In the genomic region with DNA sequence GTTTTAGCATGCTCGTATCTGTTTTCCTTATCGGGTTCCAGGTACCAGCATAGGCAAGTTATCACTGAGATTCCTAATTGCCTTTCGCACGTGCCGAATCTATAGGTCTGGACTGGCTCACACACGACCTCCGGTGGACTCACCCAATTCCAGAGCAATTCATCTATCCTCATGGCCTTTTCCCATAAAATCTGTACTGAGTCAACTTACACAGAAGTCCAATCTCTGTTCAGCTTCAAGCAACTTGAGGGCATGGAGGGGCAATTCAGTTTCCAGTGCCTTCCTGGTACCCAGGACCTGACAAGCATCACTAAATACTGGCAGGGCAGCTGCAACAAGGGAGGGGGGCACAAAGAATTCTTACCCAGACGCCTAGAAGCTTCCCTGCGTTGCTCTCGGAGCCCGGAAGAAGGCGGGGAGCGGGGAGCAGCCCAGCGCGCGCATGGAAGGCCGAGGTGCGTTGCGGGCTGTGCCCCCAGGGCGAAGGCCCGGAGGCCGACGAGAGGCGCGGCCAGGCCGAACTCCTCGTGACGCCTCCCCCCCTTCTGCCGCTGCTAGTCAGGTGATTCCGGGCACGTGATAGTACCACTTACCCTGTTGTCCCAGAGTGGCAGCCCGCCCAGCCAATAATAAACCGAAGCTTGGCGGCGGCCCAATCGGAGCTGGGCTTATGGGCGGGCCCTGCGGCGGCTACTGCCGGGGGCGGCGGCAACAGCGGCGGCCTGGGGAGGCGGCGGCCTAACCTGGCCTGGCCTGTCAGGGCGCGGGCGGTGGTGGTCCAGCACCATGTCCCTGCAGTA, we compare ENCODE assay signal across 8 mouse cellular contexts. TPM values are rescaled to one million over a fixed set of nuclear protein-coding genes. Genes with fewer than 3 reads are reported as not detected.
DNase-seq lines count a peak whose midpoint lies in the region; ATAC-seq lines count a peak whose summit lies in the region.

A gene (plus strand): TSS at position 699 of the 800 bp plus-strand sequence.

- H3K4me1 ChIP-seq in brown adipose tissue, adult 24 weeks (ENCODE audit: control insufficient read depth, insufficient read depth, insufficient read length, low read length): peaks cover 10% of the 10 kb centered on the region
- peaks cover 6 to 22% of the 10 kb centered on the region in 2 experiments for H3K4me1 ChIP-seq in heart, embryonic 14.5 days (ENCODE audit: control insufficient read depth in 2 of 2, insufficient read depth in 2 of 2, low read length in 2 of 2)
- peaks cover 34% of the 10 kb centered on the region for H3K4me1 ChIP-seq in liver, embryonic 13.5 days (replicated peaks)
- peaks cover 16% of the 10 kb centered on the region for H3K4me1 ChIP-seq in stomach, embryonic 16.5 days (ENCODE audit: control insufficient read depth, insufficient read depth, low read length)

- peak; percentile 97 for DNase-seq in CD4-positive, CD25-positive, alpha-beta regulatory T cell, adult 2 months (ENCODE audit: low read depth, low spot score)
- peak; percentile 85 for DNase-seq in fibroblast of lung, adult 2 months (ENCODE audit: low read depth)
- DNase-seq in kidney, postnatal 14 days: peak; percentile 100
- DNase-seq in liver, embryonic 13.5 days: peak; percentile 100
- DNase-seq in neural tube, embryonic 10.5 days (ENCODE audit: extremely low spot score, low spot score): peak; percentile 100

- peak within 1 kb of the TSS; percentile 86 for H3K27ac ChIP-seq in brown adipose tissue, adult 24 weeks (replicated peaks; ENCODE audit: low read depth, low read length)
- H3K27ac ChIP-seq in heart, embryonic 14.5 days (replicated peaks in 1 of 2; ENCODE audit: control insufficient read depth in 1 of 2, insufficient read depth in 1 of 2, low read depth in 2 of 2, low read length in 2 of 2): peak within 1 kb of the TSS; percentile 76 to 87
- peak within 1 kb of the TSS; percentile 90 for H3K27ac ChIP-seq in liver, embryonic 13.5 days
- H3K27ac ChIP-seq in stomach, embryonic 16.5 days (ENCODE audit: low read length): peak within 1 kb of the TSS; percentile 90

- no peaks in the 10 kb centered on the region for H3K9me3 ChIP-seq in heart, embryonic 14.5 days (ENCODE audit: control insufficient read depth, low read length)
- H3K9me3 ChIP-seq in liver, embryonic 13.5 days (replicated peaks): no peaks in the 10 kb centered on the region
- no peaks in the 10 kb centered on the region for H3K9me3 ChIP-seq in stomach, embryonic 16.5 days (replicated peaks; ENCODE audit: control insufficient read depth, low read length)

- H3K36me3 ChIP-seq in heart, embryonic 14.5 days (ENCODE audit: control insufficient read depth, insufficient read depth, low read length): peaks cover 41% of the 10 kb centered on the region
- H3K36me3 ChIP-seq in liver, embryonic 13.5 days: peaks cover 31% of the 10 kb centered on the region
- 0 out of 2 replicates have a peak, but pooled peaks cover 6% of the 10 kb centered on the region for H3K36me3 ChIP-seq in stomach, embryonic 16.5 days (ENCODE audit: control insufficient read depth, insufficient read depth, low read length)

- peak within 1 kb of the TSS; percentile 97 for H3K4me3 ChIP-seq in brown adipose tissue, adult 24 weeks (ENCODE audit: insufficient read depth, low read depth, low read length)
- peak within 1 kb of the TSS; percentile 95 to 98 for H3K4me3 ChIP-seq in heart, embryonic 14.5 days (ENCODE audit: control insufficient read depth in 1 of 2, insufficient read depth in 1 of 2, low read depth in 1 of 2, low read length in 2 of 2)
- H3K4me3 ChIP-seq in liver, embryonic 13.5 days (replicated peaks): peak within 1 kb of the TSS; percentile 93
- H3K4me3 ChIP-seq in stomach, embryonic 16.5 days (replicated peaks; ENCODE audit: low read length): peak within 1 kb of the TSS; percentile 99

- under 1% methylated on average over 49 of the region's 49 CpGs for WGBS in heart, embryonic 14.5 days
- WGBS in liver, embryonic 13.5 days (ENCODE audit: insufficient replicate concordance): under 1% methylated on average over 46 of the region's 49 CpGs
- WGBS in stomach, embryonic 16.5 days: under 1% methylated on average over 48 of the region's 49 CpGs

- peak within 1 kb of the TSS; percentile 95 for H3K9ac ChIP-seq in heart, embryonic 14.5 days (ENCODE audit: low read length)
- peak within 1 kb of the TSS; percentile 94 for H3K9ac ChIP-seq in liver, embryonic 13.5 days
- H3K9ac ChIP-seq in stomach, embryonic 16.5 days (ENCODE audit: low read length): peak within 1 kb of the TSS; percentile 97

- ATAC-seq in heart, embryonic 14.5 days (ENCODE audit: insufficient number of reproducible peaks, insufficient read depth, low FRiP score, low read depth): peak; percentile 97
- ATAC-seq in liver, embryonic 13.5 days (ENCODE audit: low read depth): peak; percentile 98
- ATAC-seq in stomach, embryonic 16.5 days (ENCODE audit: insufficient read depth, low FRiP score): peak; percentile 99

- peak within 1 kb of the TSS; percentile 82 for H3K4me2 ChIP-seq in heart, embryonic 14.5 days (ENCODE audit: low read length)
- H3K4me2 ChIP-seq in liver, embryonic 13.5 days: peak within 1 kb of the TSS; percentile 95
- H3K4me2 ChIP-seq in stomach, embryonic 16.5 days (ENCODE audit: low read depth, low read length): peak within 1 kb of the TSS; percentile 76

- H3K27me3 ChIP-seq in heart, embryonic 14.5 days (ENCODE audit: control insufficient read depth, insufficient read depth, low read length): no peaks in the 10 kb centered on the region
- H3K27me3 ChIP-seq in liver, embryonic 13.5 days: no peaks in the 10 kb centered on the region
- no peaks in the 10 kb centered on the region for H3K27me3 ChIP-seq in stomach, embryonic 16.5 days (ENCODE audit: control insufficient read depth, insufficient read depth, low read length)

RNA-seq across cellular contexts. Expression of the gene that starts here (rescaled TPM):
- polyA plus RNA-seq in brown adipose tissue, adult 24 weeks (2012; ENCODE audit: insufficient read depth, insufficient read length, missing spikeins): 91.0 and 96.9 TPM in 2 replicates
- polyA plus RNA-seq in heart, embryonic 14.5 days (2014; fragmentation: Nextera tagmentation; extraction: Ambion mirVana): 45.0 and 48.6 TPM in 2 replicates
- 21.4 and 25.4 TPM in 2 replicates for polyA plus RNA-seq in liver, embryonic 13.5 days (2015; fragmentation: Nextera tagmentation; extraction: Ambion mirVana)
- 43.4 and 45.7 TPM in 2 replicates for polyA plus RNA-seq in stomach, embryonic 16.5 days (2015; fragmentation: Nextera tagmentation; extraction: Ambion mirVana)

Comparison
In these comparisons a context has a peak if more than half of its experiments do, and no peak if none do; other contexts are left out.
1. Peak in every context shown above with its lines: DNase-seq, ATAC-seq, H3K4me3 ChIP-seq and H3K27ac ChIP-seq.